Mouse (Mus musculus) T-helper 17 cell (primary cell): ENCODE data around the gene Gm973.

Source experiments
- in situ Hi-C, 2 experiments: fragments of 300-600 bp; cut with MboI, MseI; formaldehyde crosslinking; loops; 1 replicate in 1 of 2; 2 replicates in 1 of 2; pipeline ENCODE4 v1.15.1; 2025; ENCODE audit warnings: high pct_unique_total_duplicates in 2 of 2

Gm973 gene

DNA sequence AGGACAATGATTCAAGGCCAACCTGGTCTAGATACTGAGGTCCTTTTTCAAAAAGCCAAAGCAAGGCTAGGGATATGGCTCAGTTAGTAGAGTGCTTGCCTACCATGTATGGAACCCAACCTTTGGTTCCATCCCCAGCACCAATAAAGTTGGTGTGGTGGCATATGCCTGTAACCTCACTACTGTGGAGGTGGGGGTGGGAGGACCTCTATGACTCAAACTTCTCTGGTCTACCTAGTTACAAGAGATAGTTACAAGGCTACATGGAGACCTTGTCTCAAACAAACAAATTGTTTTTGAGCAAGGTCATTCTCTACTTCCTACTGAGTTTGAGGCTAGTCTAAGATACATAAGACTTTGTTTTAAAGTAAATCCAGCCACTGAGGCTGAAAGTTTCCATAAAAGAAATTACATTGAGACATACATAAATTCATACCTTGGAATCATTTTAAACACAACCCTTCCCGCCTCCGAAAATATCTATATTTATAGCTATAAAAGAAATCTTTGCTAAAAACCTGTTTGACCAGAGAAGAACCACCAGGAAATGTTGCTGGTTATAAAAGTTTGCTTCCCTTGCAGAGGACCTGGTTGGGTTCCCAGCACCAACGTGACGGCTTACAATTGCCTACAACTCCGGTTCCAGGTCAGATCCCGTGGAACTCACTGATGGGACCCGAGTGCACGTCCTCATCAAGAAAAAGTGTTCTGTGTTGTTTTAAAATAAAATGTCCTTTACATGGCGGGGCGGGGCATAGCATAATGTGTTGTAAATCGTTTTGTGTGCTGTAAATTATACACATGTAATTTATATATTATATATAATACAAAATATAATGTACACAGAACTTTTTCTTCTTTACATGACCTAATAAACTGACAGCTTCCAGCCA is 168.1 kb downstream of the Gm973 start:
- in situ Hi-C loops: no loop called here

DNA sequence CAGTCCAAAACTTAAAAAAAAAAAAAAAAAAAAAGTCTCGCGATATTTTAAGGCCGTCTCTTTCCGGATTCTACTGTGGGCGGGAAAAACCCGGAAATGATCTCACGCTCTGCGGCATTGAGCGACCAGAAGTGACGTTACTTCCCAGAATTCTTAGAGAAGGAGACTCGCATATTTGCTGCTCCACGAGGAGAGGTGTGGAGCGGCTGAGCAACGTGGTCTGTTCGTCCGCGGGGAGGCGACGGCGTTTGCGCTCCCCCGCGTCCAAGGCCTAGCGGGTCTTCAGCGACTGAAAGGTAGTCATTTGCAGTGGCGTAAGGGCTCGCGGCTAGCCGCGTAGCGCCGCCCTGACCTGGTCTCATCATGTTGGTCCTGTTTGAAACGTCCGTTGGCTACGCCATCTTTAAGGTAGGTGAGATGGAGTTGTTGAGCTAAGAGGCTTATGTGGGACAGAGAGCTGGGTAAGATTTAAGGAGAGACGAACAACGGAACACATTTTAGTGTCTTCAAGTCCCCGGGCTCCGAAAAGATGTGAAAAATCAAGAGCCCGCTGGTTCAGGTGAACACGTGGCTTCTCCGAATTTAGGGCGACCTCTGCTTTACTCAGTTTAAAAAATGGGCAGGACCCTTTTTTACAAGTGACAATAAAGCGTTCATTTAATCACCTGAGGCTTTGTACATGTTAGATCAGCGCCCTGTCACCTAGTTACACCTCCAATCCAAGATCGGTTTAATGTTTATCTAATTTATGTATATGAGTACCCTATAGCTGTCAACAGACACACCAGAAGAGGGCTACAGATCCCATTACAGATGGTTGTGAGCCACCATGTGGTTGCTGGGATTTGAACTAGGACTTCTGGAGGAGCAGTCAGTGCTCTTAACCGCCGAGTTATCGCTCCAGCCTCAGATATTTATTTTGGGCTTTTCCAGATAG is 169.0 kb downstream of the Gm973 start, which contains the start of gene Nop58:
TSS of gene Nop58 (plus strand) at position 153 of the 937 bp plus-strand sequence.
- in situ Hi-C loops: no loop called here
